Comparison of ENCODE assay signal across 27 mouse cellular contexts in genomic region chr5:30493723-30494122, GRCm38 (mm10). TPM values are rescaled to one million over a fixed set of nuclear protein-coding genes. Genes with fewer than 3 reads are reported as not detected.
DNase-seq lines count a peak whose midpoint lies in the region; TF ChIP-seq lines count a peak whose summit lies in the region.
"Had no signal": no experiment of that assay in that cellular context is flagged by ENCODE, and none has a peak within 500 bp of the region (broad histone marks: within the 10 kb centered on the region; RNA-seq: fewer than 3 reads in every experiment).

No protein-coding gene starts in this region.

- H3K9ac ChIP-seq in MEL (ENCODE audit: control insufficient read depth, low read depth, low read length, poor library complexity, severe bottlenecking), result no peak overlapping the region
- H3K9ac ChIP-seq: forebrain, embryonic 13.5 days; forebrain, embryonic 15.5 days; forebrain, postnatal 0 days had no signal

- H3K27ac ChIP-seq in MEL (ENCODE audit: control insufficient read depth, low read depth, low read length), result no peak overlapping the region
- H3K27ac ChIP-seq in limb, embryonic 10.5 days, result 0 out of 2 replicates have a peak overlapping the region, but pooled peaks have one; percentile 12
- no peak overlapping the region for H3K27ac ChIP-seq in gastrocnemius, adult 2 months
- H3K27ac ChIP-seq: embryonic facial prominence, embryonic 10.5 days; forebrain, embryonic 13.5 days; forebrain, embryonic 15.5 days had no signal

- H3K27me3 ChIP-seq in MEL (ENCODE audit: control insufficient read depth in 1 of 2, insufficient read depth in 2 of 2, low read length in 2 of 2), result peaks cover 4 to 13% of the 10 kb centered on the region in 2 experiments
- H3K27me3 ChIP-seq in limb, embryonic 10.5 days (ENCODE audit: low read depth, poor library complexity, severe bottlenecking), result no peaks in the 10 kb centered on the region
- H3K27me3 ChIP-seq: embryonic facial prominence, embryonic 12.5 days; forebrain, embryonic 13.5 days; forebrain, embryonic 15.5 days had no signal

- H3K4me1 ChIP-seq in MEL (ENCODE audit: control insufficient read depth in 1 of 2, insufficient read depth in 2 of 2, low read length in 2 of 2), result peaks cover 0 to 20% of the 10 kb centered on the region in 2 experiments; a peak in 2 of 4 replicates
- H3K4me1 ChIP-seq in limb, embryonic 10.5 days, result peaks cover 33% of the 10 kb centered on the region
- H3K4me1 ChIP-seq: forebrain, embryonic 13.5 days; forebrain, embryonic 15.5 days had no signal

- peak; percentile 49 to 71; a peak in 3 of 4 replicates for TF ChIP-seq EP300 in MEL (IDR thresholded peaks at IDR 0.05; ENCODE audit: low read depth in 1 of 2, low read length in 2 of 2)

- TF ChIP-seq RAD21 in MEL (IDR thresholded peaks at IDR 0.05; ENCODE audit: low read depth, low read length), result no peak

- WGBS in limb, embryonic 10.5 days, result 84% methylated on average over 7 of the region's 7 CpGs

- peak; percentile 34 to 35 for DNase-seq in heart, postnatal 10 days
- DNase-seq in heart, postnatal 25 days (ENCODE audit: low spot score), result no peak
- peak; percentile 61 for DNase-seq in MEL (ENCODE audit: low read depth, low spot score)
- peak; percentile 2 for DNase-seq in MEL-GATA-1-ER (ENCODE audit: extremely low read depth, low read depth)
- DNase-seq in limb, embryonic 10.5 days (ENCODE audit: low spot score), result no peak
- DNase-seq in cerebellum, postnatal 36 days, result no peak
- no peak for DNase-seq in adrenal gland, postnatal 14 days
- no peak for DNase-seq in gastrocnemius, adult 2 months
- DNase-seq: adrenal gland, adult 2 months; adrenal gland, postnatal 10 days; adrenal gland, postnatal 36 days; cerebellum, adult 11 months; cerebellum, adult 18-20 months; cerebellum, adult 8-10 months; cerebellum, adult 9-11 months; cerebellum, postnatal 14 days; forebrain, postnatal 0 days had no signal

- peaks cover 0 to 2% of the 10 kb centered on the region in 2 experiments; a peak in 1 of 4 replicates for H3K36me3 ChIP-seq in MEL (ENCODE audit: control insufficient read depth in 1 of 2, insufficient read depth in 2 of 2, low read length in 2 of 2)
- H3K36me3 ChIP-seq in limb, embryonic 10.5 days, result no peaks in the 10 kb centered on the region
- H3K36me3 ChIP-seq: embryonic facial prominence, embryonic 10.5 days; embryonic facial prominence, embryonic 12.5 days; forebrain, embryonic 15.5 days had no signal

- no peak for TF ChIP-seq CTCF in MEL (IDR thresholded peaks at IDR 0.05 in 2 of 3, conservative IDR thresholded peaks at IDR 0.05 in 1 of 3; ENCODE audit: control insufficient read depth in 1 of 3, insufficient read depth in 1 of 3, low read depth in 2 of 3, low read length in 3 of 3, poor library complexity in 1 of 3, severe bottlenecking in 1 of 3)
- no peak for TF ChIP-seq CTCF in gastrocnemius, adult 2 months (IDR thresholded peaks at IDR 0.05)

- no peak overlapping the region for H3K4me3 ChIP-seq in MEL (ENCODE audit: control insufficient read depth in 1 of 2, insufficient read depth in 1 of 2, low read depth in 2 of 2, low read length in 2 of 2)
- H3K4me3 ChIP-seq in limb, embryonic 10.5 days, result no peak overlapping the region
- H3K4me3 ChIP-seq in gastrocnemius, adult 2 months, result no peak overlapping the region
- H3K4me3 ChIP-seq: embryonic facial prominence, embryonic 10.5 days; embryonic facial prominence, embryonic 12.5 days; forebrain, embryonic 13.5 days; forebrain, embryonic 15.5 days had no signal

- TF ChIP-seq POLR2A in MEL (IDR thresholded peaks at IDR 0.05; ENCODE audit: control insufficient read depth in 1 of 2, insufficient read depth in 1 of 2, low read depth in 1 of 2, low read length in 2 of 2, poor library complexity in 1 of 2), result no peak

- H3K9me3 ChIP-seq in MEL (replicated peaks; ENCODE audit: insufficient read depth, low read length), result no peaks in the 10 kb centered on the region
- no peaks in the 10 kb centered on the region for H3K9me3 ChIP-seq in limb, embryonic 10.5 days (replicated peaks)
- H3K9me3 ChIP-seq: embryonic facial prominence, embryonic 10.5 days; embryonic facial prominence, embryonic 12.5 days; forebrain, embryonic 13.5 days; forebrain, embryonic 15.5 days had no signal

- H3K79me2 ChIP-seq in MEL (ENCODE audit: control insufficient read depth, insufficient read depth, low read length, poor library complexity), result no peaks in the 10 kb centered on the region

- intact Hi-C loops in heart, postnatal 10 days (cut with DNase I), result no loop called here
- intact Hi-C loops in heart, postnatal 25 days (cut with DNase I), result no loop called here
- intact Hi-C loops in gastrocnemius, adult 2 months (cut with DNase I), result no loop called here

TF ChIP-seq in MEL, 35 proteins besides CTCF, POLR2A, EP300 and RAD21:
- no peak for TF ChIP-seq BHLHE40 (IDR thresholded peaks at IDR 0.05; ENCODE audit: borderline replicate concordance, low read depth, low read length)
- peak; percentile 81 for TF ChIP-seq GATA1 (IDR thresholded peaks at IDR 0.05; ENCODE audit: low read depth, low read length)

RNA-seq across cellular contexts. Expression of gene 1700001C02Rik, which starts 27.9 kb away (rescaled TPM):
- not detected for total RNA-seq in heart, postnatal 10 days (2021)
- not detected for total RNA-seq in heart, postnatal 25 days (2021)
- not detected in 2 replicates for total RNA-seq in MEL (2012; rRNA removed)
- polyA plus RNA-seq in MEL (2012; ENCODE audit: insufficient read depth in 1 of 2, insufficient read length in 2 of 2, low read depth in 1 of 2, low replicate concordance in 2 of 2, missing spikeins in 1 of 2), result not detected
- not detected in 2 replicates for polyA plus RNA-seq in limb, embryonic 10.5 days (2016; fragmentation: Nextera tagmentation; extraction: Ambion mirVana)
- not detected in 2 replicates for total RNA-seq in adrenal gland, postnatal 14 days (2021)
- total RNA-seq in gastrocnemius, adult 2 months (2021), result not detected
- total RNA-seq: adrenal gland, adult 2 months; adrenal gland, postnatal 10 days; adrenal gland, postnatal 36 days; ES-E14 had no signal
- polyA plus RNA-seq: adrenal gland, adult 2 months; C2C12; embryonic facial prominence, embryonic 10.5 days; embryonic facial prominence, embryonic 12.5 days; forebrain, embryonic 11.5 days had no signal

RNA-seq across cellular contexts. Expression of gene Otof, which starts 32.0 kb away (rescaled TPM):
- under 1 TPM in 1 of 2 experiments, not detected in 1; 0.02 TPM for total RNA-seq in heart, postnatal 10 days (2021)
- total RNA-seq in heart, postnatal 25 days (2021), result not detected
- not detected in 2 replicates for total RNA-seq in MEL (2012; rRNA removed)
- polyA plus RNA-seq in MEL (2012; ENCODE audit: insufficient read depth in 1 of 2, insufficient read length in 2 of 2, low read depth in 1 of 2, low replicate concordance in 2 of 2, missing spikeins in 1 of 2), result under 1 TPM in 1 of 2 experiments, not detected in 1; 0.01 TPM
- 0.06 and 0.10 TPM in 2 replicates for polyA plus RNA-seq in limb, embryonic 10.5 days (2016; fragmentation: Nextera tagmentation; extraction: Ambion mirVana)
- 0.07 and 0.08 TPM in 2 replicates for total RNA-seq in adrenal gland, postnatal 14 days (2021)
- under 1 TPM; 0.10 to 0.14 TPM for total RNA-seq in gastrocnemius, adult 2 months (2021)
- polyA plus RNA-seq: C2C12 had no signal

RNA-seq across cellular contexts. Expression of gene Cib4, which starts 51.9 kb away (rescaled TPM):
- not detected for total RNA-seq in heart, postnatal 10 days (2021)
- not detected for total RNA-seq in heart, postnatal 25 days (2021)
- not detected in 2 replicates for total RNA-seq in MEL (2012; rRNA removed)
- not detected for polyA plus RNA-seq in MEL (2012; ENCODE audit: insufficient read depth in 1 of 2, insufficient read length in 2 of 2, low read depth in 1 of 2, low replicate concordance in 2 of 2, missing spikeins in 1 of 2)
- not detected in 2 replicates for polyA plus RNA-seq in limb, embryonic 10.5 days (2016; fragmentation: Nextera tagmentation; extraction: Ambion mirVana)
- total RNA-seq in adrenal gland, postnatal 14 days (2021), result 1.0 and 1.4 TPM in 2 replicates
- total RNA-seq in gastrocnemius, adult 2 months (2021), result not detected
- total RNA-seq: ES-E14; forebrain, postnatal 0 days had no signal
- polyA plus RNA-seq: brain, embryonic 14.5 days; C2C12; cortical plate, adult 2 months; embryonic facial prominence, embryonic 10.5 days; embryonic facial prominence, embryonic 12.5 days; embryonic facial prominence, embryonic 14.5 days; forebrain, embryonic 11.5 days; forebrain, embryonic 13.5 days; forebrain, embryonic 15.5 days; forebrain, postnatal 0 days had no signal

Comparison
In these comparisons a context has a peak if more than half of its experiments do, and no peak if none do; other contexts are left out.
1. DNase-seq: peak in heart, postnatal 10 days (2 of 2), MEL (single experiment) and MEL-GATA-1-ER (single experiment); none in heart, postnatal 25 days (single experiment), limb, embryonic 10.5 days (single experiment), cerebellum, postnatal 36 days (0 of 2), adrenal gland, postnatal 14 days (single experiment) and gastrocnemius, adult 2 months (single experiment).